Mouse (Mus musculus) liver, adult 2 months (tissue): ENCODE results near the gene Fhad1. TPM values are rescaled to one million over a fixed set of nuclear protein-coding genes. Genes with fewer than 3 reads are reported as not detected.
A peak's percentile ranks its signal among the peaks of the same experiment; 100 is the strongest.
"Not testable (repeated sequence)": the region's sequence is repeated elsewhere in the genome, so short reads cannot be mapped to it uniquely, and the experiment has no call there.

Experiments
- DNase-seq: peaks from one replicate; pipeline ENCODE4 v3.0.0-alpha.2; 2011; ENCODE audit warnings: low read depth, low spot score; ENCODE audit errors: extremely low read depth
- H3K27ac ChIP-seq: fragments of 200-500 bp; replicated peaks from 2 replicates; pipeline ENCODE4 v1.5.1; 2012; ENCODE audit warnings: low read depth, mild to moderate bottlenecking, control low read depth, inconsistent platforms, low read length; ENCODE audit not compliant: insufficient read depth
- H3K27me3 ChIP-seq: fragments of 200-500 bp; 2 replicates; pipeline ENCODE4 v1.6.1; 2012; ENCODE audit warnings: mild to moderate bottlenecking, moderate library complexity, low read length, inconsistent platforms; ENCODE audit not compliant: control insufficient read depth, insufficient read depth
- H3K36me3 ChIP-seq: fragments of 200-500 bp; 2 replicates; pipeline ENCODE4 v1.6.1; 2012; ENCODE audit warnings: low read length, inconsistent platforms; ENCODE audit not compliant: control insufficient read depth, insufficient read depth
- H3K4me1 ChIP-seq: fragments of 200-500 bp; 2 replicates; pipeline ENCODE4 v1.6.1; 2011; ENCODE audit warnings: low read length; ENCODE audit not compliant: control insufficient read depth, insufficient read depth
- H3K4me3 ChIP-seq: fragments of 200-500 bp; 2 replicates; pipeline ENCODE4 v1.5.1; 2011; ENCODE audit warnings: low read depth, mild to moderate bottlenecking, control low read depth, low read length, moderate library complexity; ENCODE audit not compliant: insufficient read depth
- H3K79me2 ChIP-seq: fragments of 200-500 bp; 2 replicates; pipeline ENCODE4 v1.6.1; 2012; ENCODE audit warnings: inconsistent platforms, mild to moderate bottlenecking, low read length, moderate library complexity; ENCODE audit not compliant: control insufficient read depth, insufficient read depth
- H3K9ac ChIP-seq: fragments of 200-500 bp; 2 replicates; pipeline ENCODE4 v1.6.1; 2012; ENCODE audit warnings: low read depth, mild to moderate bottlenecking, control low read depth, inconsistent platforms, low read length
- CTCF ChIP-seq: fragments of 200-500 bp; IDR thresholded peaks from 2 replicates; pipeline ENCODE4 v1.5.1; 2011; ENCODE audit warnings: low read depth, low read length, control low read depth
- POLR2A ChIP-seq: fragments of 200-500 bp; IDR thresholded peaks from 2 replicates; pipeline ENCODE4 v1.6.1; 2011; ENCODE audit warnings: low read length, control low read depth; ENCODE audit not compliant: insufficient read depth; ENCODE audit errors: extremely low read depth
- WGBS: fragments of 180-500 bp; shearing (Covaris S2); methylation state at CpG from one replicate; pipeline ENCODE4 v1.1.7; 2018; 5-methylcytosine and 5-hydroxymethylcytosine counted together
- polyA plus RNA-seq: library from polyadenylated mRNA; depleted of rRNA; stranded (reverse); fragments of >200 nt; gene quantifications from 2 replicates; pipeline ENCODE4 v1.2.3, GENCODE M21; 2012
- total RNA-seq: library from RNA; depleted of rRNA; stranded (reverse); fragments of >200 nt; gene quantifications from 2 replicates; pipeline ENCODE4 v1.2.3, GENCODE M21; 2014

Fhad1 gene
- total and polyA plus RNA-seq, 2 experiments = 0.06 to 2.4 TPM

DNA sequence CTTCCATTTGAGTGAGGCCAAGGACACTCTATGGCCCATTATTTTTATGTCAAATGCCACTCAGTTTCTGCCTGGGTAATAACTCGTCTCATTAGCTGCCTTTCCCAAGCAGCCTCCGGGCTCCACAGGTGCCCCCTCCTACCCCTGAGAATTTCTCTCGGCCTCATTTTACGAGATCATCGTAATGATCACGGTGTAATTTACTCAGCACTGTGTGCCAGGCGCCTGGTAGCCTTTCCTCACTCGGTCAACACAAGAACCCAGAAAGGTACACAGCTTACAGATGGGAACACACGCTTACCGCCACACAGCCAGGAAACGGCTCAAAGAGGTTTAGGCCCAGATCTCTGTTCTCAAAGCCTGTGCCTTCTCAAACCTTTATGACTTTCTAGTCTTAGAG is 6.7 kb downstream of the Fhad1 start:
- Histone ChIP-seq H3K27me3 (no peaks in the 10 kb centered on the region), H3K27ac (no peak overlapping the region), H3K4me3 (no peak overlapping the region), H3K9ac (no peak overlapping the region), H3K4me1 (no peaks in the 10 kb centered on the region), H3K79me2 (no peaks in the 10 kb centered on the region), H3K36me3 (no peaks in the 10 kb centered on the region)
- TF ChIP-seq CTCF (no peak), POLR2A (no peak)
- 74% methylated on average over 11 of the region's 11 CpGs for WGBS
- DNase-seq = no peak

DNA sequence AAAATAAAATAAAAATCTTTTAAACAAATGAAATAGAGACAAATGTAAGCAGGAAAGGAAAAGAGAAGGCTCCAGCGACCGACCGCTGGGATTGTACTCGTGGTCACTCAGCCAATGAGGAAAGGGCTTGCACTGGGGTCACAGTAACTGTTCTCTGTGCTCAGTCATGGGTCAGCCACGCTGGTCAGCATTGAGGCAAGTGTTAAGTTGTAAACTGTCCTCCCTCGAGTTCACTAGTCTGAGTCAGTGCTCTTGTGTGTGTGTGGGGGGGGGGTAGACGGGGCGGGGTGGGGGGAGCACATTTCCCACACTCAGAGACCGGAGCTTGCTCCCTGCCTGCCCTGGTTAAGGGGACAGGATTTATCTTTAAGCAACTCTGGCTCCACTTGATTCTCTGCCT is 14.3 kb downstream of the Fhad1 start:
- Histone ChIP-seq H3K27ac (no peak overlapping the region), H3K4me3 (no peak overlapping the region), H3K4me1 (peaks cover 2% of the 10 kb centered on the region; the same call in 1 of the 2 replicates), H3K9ac (no peak overlapping the region), H3K36me3 (no peaks in the 10 kb centered on the region), H3K27me3 (no peaks in the 10 kb centered on the region), H3K79me2 (no peaks in the 10 kb centered on the region)
- 50% methylated on average over 9 of the region's 9 CpGs for WGBS
- TF ChIP-seq CTCF (no peak), POLR2A (no peak)
- no peak for DNase-seq

DNA sequence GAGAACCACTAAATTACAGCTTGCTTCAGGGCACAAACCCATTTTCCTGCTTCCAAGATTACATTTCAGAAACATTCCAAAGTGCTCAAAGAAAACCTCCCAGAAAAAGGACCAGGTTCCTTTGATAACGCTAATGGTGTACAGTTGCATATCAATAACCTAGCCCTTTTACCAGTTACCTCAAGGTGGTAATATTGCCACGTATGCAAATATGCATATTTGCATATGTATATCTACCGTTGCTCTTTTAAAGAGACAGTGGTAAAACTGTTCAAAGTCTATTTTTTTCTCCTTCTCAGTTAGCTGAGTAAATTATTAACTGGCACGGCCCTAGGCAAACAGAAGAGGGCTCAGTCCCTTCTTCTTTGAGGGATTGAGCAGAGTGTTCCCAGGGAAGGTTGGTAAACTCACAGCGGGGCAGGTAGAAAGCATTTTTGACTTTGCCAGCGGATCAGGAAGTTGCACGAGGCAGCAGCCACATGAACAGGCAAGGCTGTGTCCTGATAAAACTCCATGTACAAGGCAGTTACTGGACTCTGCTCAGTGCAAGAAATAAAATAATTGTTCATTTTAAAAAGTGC is 15.3 kb downstream of the Fhad1 start:
- 19% methylated on average over 7 of the region's 7 CpGs for WGBS
- Histone ChIP-seq H3K27me3 (no peaks in the 10 kb centered on the region), H3K4me1 (peaks cover 2% of the 10 kb centered on the region; the same call in 1 of the 2 replicates), H3K79me2 (no peaks in the 10 kb centered on the region), H3K4me3 (no peak overlapping the region), H3K27ac (peak overlapping the region; percentile 92), H3K9ac (no peak overlapping the region), H3K36me3 (no peaks in the 10 kb centered on the region)
- TF ChIP-seq CTCF (no peak), POLR2A (no peak)
- DNase-seq = peak; percentile 96

DNA sequence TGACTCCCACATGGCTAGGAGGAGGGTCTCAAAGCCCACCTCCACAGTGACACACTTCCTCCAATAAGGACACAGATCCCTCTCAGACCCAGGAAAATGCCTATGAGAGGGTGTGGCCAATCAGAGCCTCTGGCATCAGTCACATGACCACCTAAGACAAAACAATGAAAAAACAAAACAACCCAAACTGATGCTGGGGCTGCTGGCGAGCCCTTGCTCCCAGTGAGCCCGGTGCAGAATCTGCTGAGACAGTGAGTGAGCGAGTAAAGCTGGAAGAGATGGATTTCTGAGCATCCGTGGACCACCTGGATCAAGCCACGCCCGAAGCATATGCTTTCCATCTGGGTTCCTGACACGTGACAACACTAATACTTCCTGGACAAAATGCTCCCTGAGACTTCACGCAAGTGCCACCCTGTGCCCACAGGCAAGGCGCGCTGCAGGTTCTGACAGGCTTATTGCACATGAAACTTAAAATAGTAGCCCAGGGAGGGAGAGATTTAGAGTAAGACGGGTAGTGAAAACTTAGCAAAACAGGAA is 16.5 kb downstream of the Fhad1 start:
- TF ChIP-seq POLR2A (no peak), CTCF (no peak)
- Histone ChIP-seq H3K79me2 (no peaks in the 10 kb centered on the region), H3K27ac (no peak overlapping the region), H3K9ac (no peak overlapping the region), H3K4me1 (peaks cover 2% of the 10 kb centered on the region; the same call in 1 of the 2 replicates), H3K4me3 (peak overlapping the region; percentile 26; the same call in 1 of the 2 replicates), H3K27me3 (no peaks in the 10 kb centered on the region), H3K36me3 (no peaks in the 10 kb centered on the region)
- no peak for DNase-seq
- 61% methylated on average over 11 of the region's 11 CpGs for WGBS

DNA sequence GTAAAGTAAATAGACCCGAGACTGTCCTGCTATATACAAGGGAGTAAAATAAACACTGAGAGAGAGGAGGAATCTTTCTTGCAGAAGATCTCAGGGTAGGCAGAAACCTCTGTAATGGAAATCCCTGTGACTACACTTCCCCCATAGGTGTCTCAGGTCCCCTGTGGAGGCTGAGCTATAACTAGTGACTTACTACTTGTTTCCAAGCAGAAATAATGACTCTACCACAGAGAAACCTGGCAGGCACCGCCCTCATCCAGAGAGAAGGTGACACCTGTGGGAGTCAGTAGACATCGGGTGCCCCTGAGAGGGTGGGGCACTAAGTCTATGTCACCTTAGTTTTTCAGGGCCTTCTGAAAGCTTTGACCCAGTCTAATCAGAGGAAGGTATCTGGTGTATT is 18.0 kb downstream of the Fhad1 start:
- 64% methylated on average over 3 of the region's 3 CpGs for WGBS
- H3K27ac ChIP-seq = no peak overlapping the region
- no peak for DNase-seq
- H3K9ac ChIP-seq = no peak overlapping the region
- H3K4me3 ChIP-seq = no peak overlapping the region
- H3K79me2 ChIP-seq = no peaks in the 10 kb centered on the region
- TF ChIP-seq POLR2A (no peak), CTCF (no peak)
- H3K27me3 ChIP-seq = no peaks in the 10 kb centered on the region
- no peaks in the 10 kb centered on the region for H3K36me3 ChIP-seq
- peaks cover 2% of the 10 kb centered on the region; the same call in 1 of the 2 replicates for H3K4me1 ChIP-seq

DNA sequence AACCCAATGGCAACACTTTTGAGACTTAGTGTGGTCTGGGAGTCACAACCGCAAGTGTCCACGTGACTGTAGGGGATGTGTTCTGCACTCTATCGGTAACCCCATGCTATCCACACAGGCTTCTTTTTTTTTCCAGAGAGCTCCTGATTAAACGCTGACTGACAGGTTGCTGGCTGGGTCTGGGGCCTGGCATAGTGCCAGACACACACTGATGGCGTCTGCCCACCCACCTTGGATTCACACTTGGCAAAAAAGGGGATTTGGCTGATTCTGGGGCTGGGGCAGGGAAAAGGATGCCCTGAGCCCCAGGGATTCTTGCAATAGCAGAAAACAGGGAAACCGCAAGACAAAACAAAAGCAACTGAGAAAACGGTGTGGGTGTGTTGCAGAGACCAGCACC is 18.8 kb downstream of the Fhad1 start:
- 76% methylated on average over 7 of the region's 7 CpGs for WGBS
- no peak for DNase-seq
- no peak for TF ChIP-seq POLR2A
- no peak for TF ChIP-seq CTCF
- Histone ChIP-seq H3K27me3 (no peaks in the 10 kb centered on the region), H3K79me2 (no peaks in the 10 kb centered on the region), H3K4me1 (peaks cover 2% of the 10 kb centered on the region; the same call in 1 of the 2 replicates), H3K27ac (no peak overlapping the region), H3K9ac (no peak overlapping the region), H3K4me3 (no peak overlapping the region), H3K36me3 (no peaks in the 10 kb centered on the region)

DNA sequence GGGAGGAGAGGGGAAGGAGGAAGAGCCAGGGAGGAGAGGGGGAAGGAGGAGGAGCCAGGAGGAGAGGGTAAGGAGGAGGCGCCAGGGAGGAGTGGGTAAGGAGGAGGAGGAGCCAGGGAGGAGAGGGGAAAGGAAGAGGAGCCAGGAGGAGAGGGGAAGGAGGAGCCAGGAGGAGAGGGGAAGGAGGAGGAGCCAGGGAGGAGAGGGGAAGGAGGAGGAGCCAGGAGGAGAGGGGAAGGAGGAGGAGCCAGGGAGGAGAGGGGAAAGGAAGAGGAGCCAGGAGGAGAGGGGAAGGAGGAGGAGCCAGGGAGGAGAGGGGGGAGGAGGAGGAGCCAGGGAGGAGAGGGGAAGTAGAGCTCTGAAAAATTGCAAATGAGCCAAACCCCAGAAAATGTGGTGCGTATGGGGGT is 20.8 kb downstream of the Fhad1 start:
- DNase-seq = peak; percentile 22
- 68% methylated on average over 2 of the region's 2 CpGs for WGBS
- H3K27ac ChIP-seq, H3K27me3 ChIP-seq, H3K36me3 ChIP-seq, H3K4me3 ChIP-seq, H3K9ac ChIP-seq, H3K79me2 ChIP-seq, H3K4me1 ChIP-seq: not testable (repeated sequence)
